Mouse (Mus musculus) left cerebral cortex, adult 8-10 months (tissue): ENCODE results near the gene Ptges3. TPM values are rescaled to one million over a fixed set of nuclear protein-coding genes. Genes with fewer than 3 reads are reported as not detected.

ENCODE experiments used
- DNase-seq, 2 experiments: peaks; one replicate each; pipeline ENCODE4 v3.0.0; 2022; ENCODE audit warnings: low spot score in 2 of 2
- microRNA-seq, 2 experiments: library from miRNA; unstranded; fragments of <30 nt; microRNA quantifications; one replicate each; pipeline ENCODE4 v1.2.0; 2022
- total RNA-seq, 4 experiments: library from RNA; stranded (reverse); gene quantifications; 2 replicates each; pipeline ENCODE4 v1.2.4; 2022

Ptges3 gene
- total RNA-seq, 4 experiments from 2014 or later, result 118 to 126 (median 124) TPM

GRCm38 (mm10) chr10:128092506-128093495 is 34.0 kb downstream of the Ptges3 start:
- peak; percentile 54 to 65 for DNase-seq

GRCm38 (mm10) chr10:128093496-128094294 is 34.9 kb downstream of the Ptges3 start:
- DNase-seq, result no peak

- DNase-seq, result no peak
Measured at GRCm38 (mm10) chr10:128094340-128094968, 35.7 kb downstream of the Ptges3 start.

- no peak for DNase-seq
Measured at GRCm38 (mm10) chr10:128095003-128095636, 36.4 kb downstream of the Ptges3 start.

GRCm38 (mm10) chr10:128096313-128096692 is 37.5 kb downstream of the Ptges3 start:
- DNase-seq, result no peak

GRCm38 (mm10) chr10:128096693-128097586 is 38.2 kb downstream of the Ptges3 start:
- DNase-seq, result peak; percentile 53 to 60

GRCm38 (mm10) chr10:128097587-128097971 is 38.8 kb downstream of the Ptges3 start:
- DNase-seq, result no peak

GRCm38 (mm10) chr10:128110103-128110761 is 51.5 kb downstream of the Ptges3 start:
- DNase-seq, result no peak

GRCm38 (mm10) chr10:128111227-128111626 is 52.5 kb downstream of the Ptges3 start:
- no peak for DNase-seq

- no peak for DNase-seq
Measured at GRCm38 (mm10) chr10:128123833-128124232, 65.1 kb downstream of the Ptges3 start.

GRCm38 (mm10) chr10:128124831-128125230 is 66.1 kb downstream of the Ptges3 start:
- no peak for DNase-seq

- DNase-seq, result no peak
Measured at GRCm38 (mm10) chr10:128125951-128126350, 67.2 kb downstream of the Ptges3 start.

Small RNAs within 50 kb of the gene (microRNA-seq; reads per million reads assigned to microRNA genes)
- gene Mir677, result 15.7 to 17.0 reads per million in 2 experiments

Other genes starting within 250 kb of the Ptges3 start
- not detected for gene Rdh19, start 209.0 kb upstream of the Ptges3 start, total RNA-seq
- not detected for gene Rdh16f2, start 192.5 kb upstream of the Ptges3 start, total RNA-seq
- gene Rdh7, start 170.1 kb upstream of the Ptges3 start, total RNA-seq, result not detected
- gene Sdr9c7, start 160.4 kb upstream of the Ptges3 start, total RNA-seq, result not detected
- gene Hsd17b6, start 51.3 kb upstream of the Ptges3 start, total RNA-seq, result not detected
- 1 to 10 TPM; 6.5 to 9.3 (median 8.1) TPM for gene Prim1, start 43.8 kb upstream of the Ptges3 start, total RNA-seq
- gene Naca, start 23.4 kb upstream of the Ptges3 start, total RNA-seq, result 100 to 1,000 TPM; 335 to 362 (median 360) TPM
- 1,000 to 10,000 TPM; 1,625 to 1,859 (median 1,782) TPM for gene Atp5b, start 24.3 kb downstream of the Ptges3 start, total RNA-seq
- 10 to 100 TPM; 36.4 to 39.1 (median 38.4) TPM for gene Baz2a, start 32.6 kb downstream of the Ptges3 start, total RNA-seq
- gene Rbms2, start 121.3 kb downstream of the Ptges3 start, total RNA-seq, result 10 to 100 TPM; 14.3 to 18.7 (median 17.1) TPM
- 10 to 100 TPM; 32.6 to 36.0 (median 34.0) TPM for gene Gls2, start 135.5 kb downstream of the Ptges3 start, total RNA-seq
- gene Spryd4, start 152.9 kb downstream of the Ptges3 start, total RNA-seq, result 1 to 10 TPM; 8.4 to 9.4 (median 9.2) TPM
- not detected for gene Mip, start 166.9 kb downstream of the Ptges3 start, total RNA-seq
- gene Timeless, start 173.1 kb downstream of the Ptges3 start, total RNA-seq, result 1 to 10 TPM; 6.4 to 9.9 (median 7.8) TPM
- gene Apon, start 195.1 kb downstream of the Ptges3 start, total RNA-seq, result not detected
- gene Apof, start 209.7 kb downstream of the Ptges3 start, total RNA-seq, result under 1 TPM in 1 of 4 experiments, not detected in 3; 0.30 TPM
- 10 to 100 TPM; 26.8 to 38.6 (median 28.2) TPM for gene Stat2, start 211.6 kb downstream of the Ptges3 start, total RNA-seq
- gene Il23a, start 239.8 kb downstream of the Ptges3 start, total RNA-seq, result under 1 TPM in 1 of 4 experiments, not detected in 3; 0.36 TPM
- gene Pan2, start 244.4 kb downstream of the Ptges3 start, total RNA-seq, result 10 to 100 TPM; 14.5 to 15.5 (median 15.3) TPM